Mouse (Mus musculus) splenic B cell, adult 2 months (primary cell): Measurements from ENCODE around the gene Suclg2.

Source experiments
- DNase-seq: peaks from one replicate; pipeline ENCODE4 v3.0.0-alpha.2; 2011; ENCODE audit warnings: low read depth, low spot score
- H3K27me3 ChIP-seq: 2 replicates; pipeline ENCODE4 v1.6.1; 2012; ENCODE audit warnings: mild to moderate bottlenecking, low read length, moderate library complexity, mixed read lengths; ENCODE audit not compliant: control insufficient read depth, poor library complexity, insufficient read depth, severe bottlenecking
- H3K36me3 ChIP-seq: 2 replicates; pipeline ENCODE4 v1.6.1; 2012; ENCODE audit warnings: mild to moderate bottlenecking, low read length, moderate library complexity, mixed read lengths; ENCODE audit not compliant: control insufficient read depth, poor library complexity, insufficient read depth, severe bottlenecking

The Suclg2 gene

DNA sequence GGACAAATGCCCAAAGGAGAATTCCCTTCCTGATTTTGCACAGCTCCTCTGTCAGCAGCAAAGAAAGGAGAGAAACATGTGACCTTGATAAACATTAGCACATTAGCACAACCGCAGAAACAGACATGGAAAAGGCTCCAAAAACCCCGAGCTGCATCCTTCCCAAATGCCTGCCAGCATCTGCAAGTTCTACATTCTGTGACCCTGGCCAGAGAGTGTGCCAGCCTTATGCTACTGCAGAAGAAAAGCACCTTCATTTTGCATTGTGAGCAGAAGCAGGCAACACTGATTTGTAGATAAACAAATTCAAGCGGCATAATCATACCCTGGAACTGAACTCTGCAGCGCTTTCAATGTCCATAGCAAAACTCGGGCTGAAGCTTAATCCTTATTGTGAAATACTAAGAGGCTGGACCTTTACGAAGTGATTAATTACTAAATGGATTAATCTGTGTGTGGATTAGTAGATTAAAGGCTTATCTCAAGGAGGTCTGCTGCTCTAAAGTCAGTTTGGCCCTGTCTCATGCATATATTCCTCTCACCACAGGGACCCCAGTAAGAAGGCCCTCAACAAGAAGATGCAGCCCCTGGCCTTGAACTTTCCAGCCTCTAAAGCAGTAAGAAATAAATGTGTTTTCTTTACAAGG, 43.4 kb downstream of the Suclg2 start:
- Histone ChIP-seq H3K27me3 (no peaks in the 10 kb centered on the region), H3K36me3 (no peaks in the 10 kb centered on the region)
- DNase-seq: no peak

DNA sequence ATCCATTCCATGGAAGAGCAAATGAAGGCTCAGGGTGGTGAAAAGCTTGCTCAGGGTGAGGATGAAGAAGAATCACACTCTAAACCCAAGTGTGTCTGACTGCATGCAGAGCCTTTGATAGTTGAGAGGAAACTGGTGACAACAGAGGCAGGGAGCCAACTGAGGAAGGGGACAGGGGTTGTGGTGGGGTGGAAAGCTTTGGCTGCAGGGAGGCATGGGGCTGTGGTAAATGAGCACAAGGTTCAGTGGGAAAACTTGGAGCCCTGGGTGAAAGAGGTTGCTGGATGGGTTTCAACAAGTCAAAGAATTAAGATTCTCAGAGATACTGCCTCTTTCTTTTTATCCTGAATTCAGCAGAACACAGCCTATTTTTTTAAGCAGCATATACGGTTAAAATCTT, 43.9 kb downstream of the Suclg2 start:
- Histone ChIP-seq H3K27me3 (no peaks in the 10 kb centered on the region), H3K36me3 (no peaks in the 10 kb centered on the region)
- DNase-seq: no peak

DNA sequence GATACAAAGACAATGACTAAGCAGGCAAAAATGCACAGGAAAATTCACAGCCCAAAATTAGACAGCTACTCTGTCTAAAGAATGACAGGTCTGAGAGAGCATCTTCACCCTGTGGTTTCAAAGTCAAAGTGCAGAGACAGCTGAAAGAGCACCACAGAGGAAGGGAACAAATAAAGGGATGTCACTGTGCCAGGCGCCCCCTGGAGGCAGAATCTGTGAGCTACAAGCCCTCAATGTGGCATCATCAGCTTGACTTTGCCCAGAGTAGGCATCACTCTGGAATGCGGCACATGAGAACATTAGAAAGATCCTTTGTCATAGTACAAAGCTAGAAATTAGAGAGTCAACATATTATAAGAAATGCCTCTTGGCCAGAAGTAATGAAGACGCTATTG, 49.3 kb downstream of the Suclg2 start:
- peak; percentile 69 for DNase-seq
- no peaks in the 10 kb centered on the region for H3K27me3 ChIP-seq

DNA sequence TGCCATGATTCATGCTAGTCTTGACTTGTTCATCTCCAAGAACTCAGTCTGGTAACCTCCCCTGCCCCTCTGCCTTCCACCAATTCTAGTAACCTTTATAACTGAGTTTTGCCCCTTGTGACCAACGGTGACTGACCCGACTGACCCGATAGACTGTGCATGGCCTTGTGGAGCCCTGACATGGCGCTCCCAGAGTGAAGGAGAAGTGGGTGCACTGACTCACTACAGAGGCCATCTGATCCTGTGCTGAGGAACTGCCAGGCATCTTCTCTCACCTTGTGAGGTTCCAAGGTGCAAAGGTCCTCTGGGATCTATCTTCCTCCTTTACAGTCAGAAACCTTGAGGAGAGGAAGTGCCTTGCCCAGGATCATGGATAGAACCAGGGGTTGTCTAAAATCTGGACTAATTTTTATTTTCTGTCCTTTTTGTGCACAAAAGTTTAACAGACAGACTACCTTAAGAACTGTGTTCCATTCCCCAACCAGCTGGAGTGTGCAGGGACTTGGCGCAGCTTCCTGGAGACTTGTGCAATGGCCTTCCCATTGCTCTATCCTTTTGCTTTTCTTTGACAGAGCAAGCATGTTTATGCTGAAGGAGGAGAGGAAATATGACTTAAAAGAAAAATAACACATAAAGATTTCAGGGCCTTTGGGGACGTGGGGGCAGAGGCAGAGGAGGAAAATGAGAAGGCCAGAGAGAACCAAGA, 49.8 kb downstream of the Suclg2 start:
- DNase-seq: no peak
- Histone ChIP-seq H3K27me3 (no peaks in the 10 kb centered on the region), H3K36me3 (no peaks in the 10 kb centered on the region)

More for the DNA sequence above, 49.3 kb downstream of the Suclg2 start:
- no peaks in the 10 kb centered on the region for H3K36me3 ChIP-seq

DNA sequence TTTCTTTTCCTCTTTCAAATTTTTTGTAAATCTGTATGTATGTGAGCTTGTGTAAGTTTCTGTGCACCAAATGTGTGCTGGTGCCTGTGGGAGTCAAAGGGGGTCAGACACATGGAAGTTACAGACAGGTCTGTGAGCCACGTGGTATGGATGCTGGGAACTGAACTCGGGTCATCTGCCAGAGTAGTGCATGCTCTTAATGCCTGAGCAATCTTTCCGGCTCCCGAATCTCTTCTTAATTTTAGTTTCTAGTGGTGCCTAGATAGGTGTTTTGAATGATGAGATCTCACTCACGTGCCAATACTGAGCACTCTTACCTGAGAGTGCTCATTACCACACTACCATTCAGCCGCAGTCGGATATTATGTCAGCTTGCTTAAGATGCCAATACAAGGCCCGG, 60.9 kb downstream of the Suclg2 start:
- no peak for DNase-seq
- Histone ChIP-seq H3K27me3 (no peaks in the 10 kb centered on the region), H3K36me3 (no peaks in the 10 kb centered on the region)

DNA sequence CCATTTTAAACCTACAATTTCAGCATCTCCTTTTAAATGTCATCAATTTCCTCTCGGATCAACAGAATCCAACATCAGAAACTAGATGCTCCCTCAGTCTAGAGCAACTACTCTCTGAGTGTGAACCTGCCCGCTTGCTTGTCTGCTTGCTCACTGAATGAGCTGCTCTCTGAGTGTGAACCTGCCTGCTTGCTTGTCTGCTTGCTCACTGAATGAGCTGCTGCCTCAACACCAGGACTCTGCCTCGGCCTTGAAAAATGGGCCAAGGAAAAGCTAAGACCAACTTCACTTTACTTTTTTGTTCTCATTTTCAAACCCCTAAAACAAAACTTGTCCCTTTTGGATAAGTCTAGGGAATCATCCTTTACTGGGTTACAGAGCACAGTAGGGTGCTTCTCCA, 64.9 kb downstream of the Suclg2 start:
- no peaks in the 10 kb centered on the region for H3K27me3 ChIP-seq
- DNase-seq: no peak
- no peaks in the 10 kb centered on the region; the same call in 1 of the 2 replicates for H3K36me3 ChIP-seq

DNA sequence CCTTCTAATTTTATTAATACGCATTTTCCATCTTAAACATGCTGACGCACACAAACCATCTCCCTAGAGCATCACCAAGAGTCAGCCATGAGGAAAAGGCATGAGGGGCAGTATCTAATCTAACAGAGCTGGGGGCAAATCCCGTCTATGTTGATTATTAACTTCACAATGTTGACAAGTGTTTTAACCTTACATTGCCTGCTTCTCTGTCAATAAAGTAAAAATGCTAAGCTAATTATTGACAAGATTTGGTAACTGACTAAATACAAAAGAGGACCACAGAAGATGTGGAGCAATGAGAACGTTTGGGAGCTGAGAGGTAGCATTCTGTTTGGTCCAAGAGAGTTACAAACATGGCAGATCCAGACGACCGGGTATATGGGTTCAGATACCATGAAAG, 65.8 kb downstream of the Suclg2 start:
- Histone ChIP-seq H3K27me3 (no peaks in the 10 kb centered on the region), H3K36me3 (no peaks in the 10 kb centered on the region; the same call in 1 of the 2 replicates)
- DNase-seq: no peak

DNA sequence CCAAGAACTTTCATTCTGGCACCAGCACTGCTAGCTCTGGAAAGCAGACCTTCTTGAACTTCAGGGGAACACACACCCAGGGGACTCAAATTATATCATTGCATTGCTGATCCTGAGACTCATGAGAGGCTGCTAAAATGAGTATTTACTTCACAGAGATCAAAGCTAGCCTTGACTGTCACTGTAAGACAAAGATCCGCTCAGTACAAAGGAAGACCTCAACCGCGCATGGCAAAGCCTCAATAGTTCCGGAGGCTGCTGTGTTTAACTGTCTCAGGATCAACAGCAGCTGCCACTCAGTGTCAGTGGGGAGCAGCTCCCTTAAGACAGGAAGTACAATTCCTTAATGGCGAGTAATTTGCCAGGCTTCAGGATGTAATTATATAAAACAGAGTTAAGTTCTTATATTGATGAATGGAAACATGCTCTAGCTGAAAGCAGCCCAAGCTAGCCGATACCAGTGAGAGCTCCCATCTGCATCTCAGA, 67.2 kb downstream of the Suclg2 start:
- Histone ChIP-seq H3K27me3 (no peaks in the 10 kb centered on the region), H3K36me3 (no peaks in the 10 kb centered on the region; the same call in 1 of the 2 replicates)
- DNase-seq: no peak

DNA sequence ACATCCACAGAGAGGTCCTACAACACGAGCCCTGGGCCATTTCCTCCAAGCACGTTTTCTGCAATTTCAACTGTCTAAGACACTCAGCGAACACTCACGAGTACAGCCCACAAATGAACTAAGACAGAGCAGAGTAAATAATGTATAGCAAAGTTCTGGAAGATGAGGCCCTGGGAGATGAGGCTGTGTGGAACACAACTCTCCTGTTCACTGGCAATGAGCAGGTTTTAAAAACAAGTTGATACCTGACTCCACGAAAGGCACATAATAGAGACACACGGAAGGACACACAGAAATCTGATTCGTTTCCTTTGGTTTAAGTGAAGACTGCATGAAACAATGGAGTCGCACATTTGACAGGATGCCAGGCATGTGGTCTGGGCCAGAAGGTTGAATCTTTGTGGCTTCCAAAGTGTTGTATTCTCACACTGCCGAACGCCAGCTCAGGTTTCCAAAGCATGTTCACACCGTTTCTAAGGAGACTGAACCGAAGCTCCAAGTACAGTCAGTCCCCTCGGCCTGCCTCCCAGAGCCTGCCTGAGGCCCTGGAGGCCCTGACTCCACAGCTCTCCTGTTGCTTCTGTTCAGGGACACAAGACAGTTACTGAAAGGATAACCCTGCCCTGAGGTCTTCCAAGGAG, 68.4 kb downstream of the Suclg2 start:
- no peak for DNase-seq
- Histone ChIP-seq H3K36me3 (no peaks in the 10 kb centered on the region; the same call in 1 of the 2 replicates), H3K27me3 (no peaks in the 10 kb centered on the region)

DNA sequence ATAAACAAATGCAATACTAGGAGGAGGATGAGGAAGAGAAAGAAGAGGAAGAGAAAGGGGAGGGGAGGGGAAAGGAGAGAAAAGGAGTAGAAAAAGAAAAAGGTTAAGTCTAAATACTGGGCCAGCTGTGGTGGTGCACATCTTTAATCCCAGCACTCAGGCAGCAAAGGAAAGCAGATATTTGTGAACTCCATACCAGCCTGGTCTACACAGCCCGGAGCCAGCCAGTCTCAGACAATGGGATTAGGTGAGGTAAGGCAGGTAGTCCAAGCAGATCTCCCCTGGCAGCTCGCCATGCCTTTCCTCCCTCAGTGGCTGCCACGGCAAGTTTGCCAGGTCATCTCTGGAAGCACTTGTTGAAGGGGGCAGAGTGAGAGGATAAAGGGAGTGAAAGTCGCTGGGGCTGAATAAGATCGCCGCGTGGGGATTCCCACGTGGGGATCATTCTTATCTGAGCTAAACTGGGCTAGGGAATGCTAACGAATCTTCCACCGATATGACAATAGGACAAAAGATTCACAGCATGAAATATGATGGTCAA, 69.4 kb downstream of the Suclg2 start:
- Histone ChIP-seq H3K36me3 (no peaks in the 10 kb centered on the region; the same call in 1 of the 2 replicates), H3K27me3 (no peaks in the 10 kb centered on the region)
- DNase-seq: no peak

DNA sequence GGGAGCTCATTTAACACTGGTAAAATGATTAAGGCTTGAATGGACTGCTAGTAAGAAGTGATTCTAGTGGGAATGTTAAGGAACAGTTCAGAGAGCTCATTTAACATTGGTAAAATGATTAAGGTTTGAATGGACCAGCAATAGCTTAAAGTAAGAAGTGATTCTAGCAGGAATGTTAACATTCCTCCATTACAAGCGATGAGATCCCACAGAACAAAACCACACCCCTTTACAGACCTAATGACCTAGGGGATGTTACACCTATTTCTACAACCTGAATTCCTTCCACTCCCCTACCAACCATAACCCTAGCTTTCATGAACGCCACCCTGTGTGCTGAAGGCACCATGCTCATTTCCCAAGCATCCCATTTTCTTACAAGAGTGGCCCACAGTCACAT, 81.2 kb downstream of the Suclg2 start:
- H3K36me3 ChIP-seq: no peaks in the 10 kb centered on the region
- H3K27me3 ChIP-seq: peaks cover 2% of the 10 kb centered on the region; the same call in 1 of the 2 replicates
- no peak for DNase-seq

DNA sequence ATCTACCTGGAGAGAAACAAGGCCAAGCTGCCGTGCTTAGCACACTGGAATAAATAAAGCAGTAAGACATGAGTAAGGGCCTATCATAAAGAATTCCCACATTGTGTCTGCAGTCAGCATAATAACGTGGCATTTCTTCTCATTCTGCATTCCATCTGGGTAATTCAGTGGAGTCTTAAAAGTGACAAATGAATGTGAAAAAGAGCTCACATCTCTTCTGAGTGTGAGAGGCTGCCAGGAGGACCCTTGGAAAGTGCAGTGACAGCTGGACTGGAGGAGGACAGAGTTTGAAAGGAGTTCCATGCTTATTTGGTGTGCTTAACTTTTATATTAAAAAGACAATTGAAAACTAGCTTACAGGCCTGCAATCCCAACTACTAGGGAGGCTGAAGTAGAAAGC, 83.2 kb downstream of the Suclg2 start:
- Histone ChIP-seq H3K27me3 (peaks cover 2% of the 10 kb centered on the region; the same call in 1 of the 2 replicates), H3K36me3 (no peaks in the 10 kb centered on the region)
- no peak for DNase-seq

DNA sequence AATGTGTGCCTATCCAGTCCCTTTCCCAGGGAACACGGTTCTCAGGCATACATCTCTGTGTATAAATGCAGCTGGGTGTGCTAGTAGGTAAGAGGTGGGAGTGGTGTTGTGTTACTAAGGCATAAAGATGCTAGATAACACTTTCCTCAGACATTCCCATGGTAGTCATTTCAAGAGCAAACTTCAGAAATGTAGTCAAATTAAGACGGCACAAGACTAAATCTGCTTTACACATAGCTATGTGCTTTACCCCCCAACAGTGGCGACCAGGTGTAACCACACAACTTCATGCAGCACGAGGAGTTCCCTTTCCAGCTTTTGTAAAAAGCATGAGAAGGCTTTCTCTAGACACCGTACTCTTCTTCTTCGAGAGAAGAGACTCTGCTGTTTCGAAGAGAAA, 89.5 kb downstream of the Suclg2 start:
- Histone ChIP-seq H3K27me3 (no peaks in the 10 kb centered on the region), H3K36me3 (no peaks in the 10 kb centered on the region)
- no peak for DNase-seq

DNA sequence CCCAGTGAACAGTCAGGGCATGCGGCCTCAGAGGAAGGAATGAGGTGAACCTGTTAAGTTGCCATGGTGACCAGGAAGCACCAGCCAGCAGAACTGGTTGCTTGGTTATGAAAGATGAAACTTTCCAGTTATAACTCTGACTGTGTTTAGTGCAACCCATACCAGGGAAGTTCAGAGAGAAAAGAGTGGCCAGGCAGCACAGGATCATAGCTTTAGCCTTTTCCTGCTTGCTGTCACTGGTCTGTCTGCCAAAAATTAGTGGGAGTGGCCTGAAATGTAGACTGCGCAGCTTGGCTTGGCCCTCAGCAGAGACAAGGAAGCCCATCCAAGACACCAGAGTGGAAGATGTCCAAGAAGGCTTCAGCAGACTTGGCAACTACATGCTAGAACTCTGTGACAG, 96.8 kb downstream of the Suclg2 start:
- no peaks in the 10 kb centered on the region for H3K36me3 ChIP-seq
- no peaks in the 10 kb centered on the region for H3K27me3 ChIP-seq
- DNase-seq: no peak

DNA sequence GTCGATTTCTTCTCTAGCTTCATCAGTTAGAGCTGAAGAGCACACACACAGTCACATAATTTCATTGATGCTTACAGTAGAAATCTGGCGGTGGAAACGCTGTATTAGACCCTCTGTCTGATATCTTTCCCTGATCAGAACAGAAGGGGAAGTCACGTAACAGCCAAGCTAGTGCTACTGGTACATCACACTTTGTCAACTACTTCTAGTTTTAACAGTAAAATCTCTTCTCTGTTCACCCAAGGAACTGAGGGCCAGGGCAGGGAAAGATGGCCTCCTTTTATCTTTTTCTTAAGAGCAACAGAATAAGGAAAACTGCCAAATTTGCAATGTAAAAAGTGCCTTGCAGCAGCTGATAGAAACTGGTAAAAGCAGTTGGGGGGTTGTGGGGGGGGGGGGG, 97.8 kb downstream of the Suclg2 start:
- Histone ChIP-seq H3K36me3 (no peaks in the 10 kb centered on the region), H3K27me3 (no peaks in the 10 kb centered on the region)
- DNase-seq: no peak
